Mouse (Mus musculus): ENCODE measurements around the gene Olfr365.

Gene Olfr365

GRCm38 (mm10) chr2:37187898-37188297, at the start of gene Olfr365:
Gene Olfr365, plus strand, starts transcription at chr2:37188198.
- DNase-seq = no peak

GRCm38 (mm10) chr2:37139022-37139421, 49.0 kb upstream of the Olfr365 start, which contains the start of gene Olfr364-ps1:
Gene Olfr364-ps1, plus strand, starts transcription at chr2:37139322.
- DNase-seq = no peak

- no peak for DNase-seq
Observed at GRCm38 (mm10) chr2:37211274-37211673, 23.3 kb downstream of the Olfr365 start, which contains the start of gene Olfr366. Gene Olfr366, plus strand, starts transcription at chr2:37211574.

Data from spleen, adult 18-20 months (tissue).